Mouse (Mus musculus): ENCODE measurements around the gene Adamts18. TPM values are rescaled to one million over a fixed set of nuclear protein-coding genes. Genes with fewer than 3 reads are reported as not detected.

The Adamts18 gene
- polyA plus RNA-seq, 1 experiment from 2014 or later: 0.96 TPM

DNA sequence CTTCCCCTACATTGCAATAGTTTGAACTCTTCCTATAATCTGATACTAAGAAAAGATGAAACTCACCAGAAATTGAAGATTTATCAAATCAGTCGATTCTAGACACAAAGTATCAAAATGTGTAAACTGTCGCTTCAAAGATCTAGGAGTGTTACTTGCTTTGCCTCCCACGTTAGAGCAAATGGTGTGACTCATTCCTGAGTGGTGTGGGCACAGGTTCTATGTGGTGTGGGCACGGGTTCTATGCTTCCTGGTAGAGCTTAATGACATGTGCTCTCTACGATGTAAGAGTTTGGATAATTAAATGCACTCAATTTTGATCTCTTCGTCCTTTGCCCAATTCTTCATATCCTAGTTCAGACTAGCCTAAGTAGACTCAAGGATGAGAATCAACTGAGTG, 23.9 kb upstream of the Adamts18 start:
- WGBS: 85% methylated on average over 6 of the region's 6 CpGs

DNA sequence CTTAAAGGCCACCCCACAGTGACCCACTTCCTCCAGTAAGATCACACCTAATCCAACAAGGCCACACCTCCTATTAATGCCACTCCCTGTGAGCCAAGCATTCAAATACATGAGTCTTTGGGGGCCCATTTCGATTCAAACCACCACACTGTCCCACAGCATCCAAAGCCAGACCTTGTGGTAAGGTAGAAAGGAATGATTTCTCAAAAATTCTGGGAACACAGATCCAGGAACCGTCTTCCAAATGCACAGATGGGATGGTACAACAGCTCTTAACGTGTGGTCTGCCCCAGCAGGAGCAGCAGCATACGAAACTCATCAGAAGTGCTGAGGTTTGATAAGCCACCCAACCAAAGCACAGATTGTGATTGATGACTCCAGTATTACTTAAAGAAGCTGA, 18.0 kb upstream of the Adamts18 start:
- Histone ChIP-seq H3K36me3 (ENCODE audit: control insufficient read depth, insufficient read depth, low read length) (no peaks in the 10 kb centered on the region), H3K27ac (ENCODE audit: low read length) (no peak overlapping the region), H3K27me3 (ENCODE audit: control insufficient read depth, insufficient read depth, low read length) (no peaks in the 10 kb centered on the region), H3K4me3 (replicated peaks; ENCODE audit: low read length) (no peak overlapping the region), H3K4me2 (ENCODE audit: low read depth, low read length) (no peak overlapping the region), H3K4me1 (ENCODE audit: control insufficient read depth, insufficient read depth, low read length) (no peaks in the 10 kb centered on the region), H3K9ac (ENCODE audit: low read length) (no peak overlapping the region), H3K9me3 (replicated peaks; ENCODE audit: control insufficient read depth, low read length) (no peaks in the 10 kb centered on the region)
- ATAC-seq (ENCODE audit: insufficient read depth, low FRiP score): no peak
- WGBS: 76% methylated on average over 4 of the region's 4 CpGs

More for the DNA sequence above, 23.9 kb upstream of the Adamts18 start:
- H3K36me3 ChIP-seq (ENCODE audit: control insufficient read depth, insufficient read depth, low read length): no peaks in the 10 kb centered on the region
- no peak overlapping the region for H3K27ac ChIP-seq (ENCODE audit: low read length)
- H3K27me3 ChIP-seq (ENCODE audit: control insufficient read depth, insufficient read depth, low read length): no peaks in the 10 kb centered on the region
- no peak overlapping the region for H3K4me2 ChIP-seq (ENCODE audit: low read depth, low read length)
- no peak overlapping the region for H3K9ac ChIP-seq (ENCODE audit: low read length)
- ATAC-seq (ENCODE audit: insufficient read depth, low FRiP score): no peak
- no peaks in the 10 kb centered on the region for H3K4me1 ChIP-seq (ENCODE audit: control insufficient read depth, insufficient read depth, low read length)
- H3K9me3 ChIP-seq (replicated peaks; ENCODE audit: control insufficient read depth, low read length): no peaks in the 10 kb centered on the region
- no peak overlapping the region for H3K4me3 ChIP-seq (replicated peaks; ENCODE audit: low read length)

- H3K9ac ChIP-seq (ENCODE audit: low read length): no peak overlapping the region
- H3K36me3 ChIP-seq (ENCODE audit: control insufficient read depth, insufficient read depth, low read length): no peaks in the 10 kb centered on the region
- no peak overlapping the region for H3K4me2 ChIP-seq (ENCODE audit: low read depth, low read length)
- no peak overlapping the region for H3K4me3 ChIP-seq (replicated peaks; ENCODE audit: low read length)
- no peaks in the 10 kb centered on the region for H3K4me1 ChIP-seq (ENCODE audit: control insufficient read depth, insufficient read depth, low read length)
- H3K9me3 ChIP-seq (replicated peaks; ENCODE audit: control insufficient read depth, low read length): no peaks in the 10 kb centered on the region
- WGBS: 68% methylated on average over 13 of the region's 13 CpGs
- peak; percentile 60 for ATAC-seq (ENCODE audit: insufficient read depth, low FRiP score)
- no peak overlapping the region for H3K27ac ChIP-seq (ENCODE audit: low read length)
- no peaks in the 10 kb centered on the region for H3K27me3 ChIP-seq (ENCODE audit: control insufficient read depth, insufficient read depth, low read length)
These were observed 17.0 kb upstream of the Adamts18 start for GRCm38 (mm10) chr8:113865326-113866093.

GRCm38 (mm10) chr8:113859890-113860683, 11.5 kb upstream of the Adamts18 start:
- Histone ChIP-seq H3K27ac (ENCODE audit: low read length) (no peak overlapping the region), H3K9ac (ENCODE audit: low read length) (no peak overlapping the region), H3K4me3 (replicated peaks; ENCODE audit: low read length) (no peak overlapping the region), H3K36me3 (ENCODE audit: control insufficient read depth, insufficient read depth, low read length) (no peaks in the 10 kb centered on the region), H3K27me3 (ENCODE audit: control insufficient read depth, insufficient read depth, low read length) (no peaks in the 10 kb centered on the region), H3K4me2 (ENCODE audit: low read depth, low read length) (no peak overlapping the region), H3K9me3 (replicated peaks; ENCODE audit: control insufficient read depth, low read length) (no peaks in the 10 kb centered on the region), H3K4me1 (ENCODE audit: control insufficient read depth, insufficient read depth, low read length) (no peaks in the 10 kb centered on the region)
- 90% methylated on average over 12 of the region's 12 CpGs for WGBS
- ATAC-seq (ENCODE audit: insufficient read depth, low FRiP score): no peak

DNA sequence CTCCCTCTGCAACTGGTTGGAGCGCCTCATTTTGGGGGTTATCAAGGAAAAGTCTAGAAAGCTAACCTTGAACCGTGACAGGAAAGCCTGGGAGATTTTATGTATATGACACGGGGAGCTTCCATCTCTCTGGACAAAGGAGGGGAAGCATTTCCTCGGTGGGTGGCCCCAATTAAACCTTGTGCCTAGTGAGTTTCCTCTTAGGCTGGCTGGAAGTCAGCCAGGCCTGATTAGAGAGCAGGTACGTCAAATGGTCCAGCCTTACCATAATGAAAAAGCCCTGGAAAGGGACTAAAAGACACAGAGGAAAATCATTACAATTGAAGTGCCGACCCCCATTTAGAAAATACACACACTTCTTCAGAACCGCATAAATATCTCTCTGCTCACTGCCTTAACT, 10.3 kb upstream of the Adamts18 start:
- Histone ChIP-seq H3K9me3 (replicated peaks; ENCODE audit: control insufficient read depth, low read length) (no peaks in the 10 kb centered on the region), H3K27ac (ENCODE audit: low read length) (no peak overlapping the region), H3K4me2 (ENCODE audit: low read depth, low read length) (no peak overlapping the region), H3K36me3 (ENCODE audit: control insufficient read depth, insufficient read depth, low read length) (no peaks in the 10 kb centered on the region), H3K4me3 (replicated peaks; ENCODE audit: low read length) (no peak overlapping the region), H3K9ac (ENCODE audit: low read length) (no peak overlapping the region), H3K27me3 (ENCODE audit: control insufficient read depth, insufficient read depth, low read length) (no peaks in the 10 kb centered on the region), H3K4me1 (ENCODE audit: control insufficient read depth, insufficient read depth, low read length) (no peaks in the 10 kb centered on the region)
- no peak for ATAC-seq (ENCODE audit: insufficient read depth, low FRiP score)
- 61% methylated on average over 7 of the region's 7 CpGs for WGBS

DNA sequence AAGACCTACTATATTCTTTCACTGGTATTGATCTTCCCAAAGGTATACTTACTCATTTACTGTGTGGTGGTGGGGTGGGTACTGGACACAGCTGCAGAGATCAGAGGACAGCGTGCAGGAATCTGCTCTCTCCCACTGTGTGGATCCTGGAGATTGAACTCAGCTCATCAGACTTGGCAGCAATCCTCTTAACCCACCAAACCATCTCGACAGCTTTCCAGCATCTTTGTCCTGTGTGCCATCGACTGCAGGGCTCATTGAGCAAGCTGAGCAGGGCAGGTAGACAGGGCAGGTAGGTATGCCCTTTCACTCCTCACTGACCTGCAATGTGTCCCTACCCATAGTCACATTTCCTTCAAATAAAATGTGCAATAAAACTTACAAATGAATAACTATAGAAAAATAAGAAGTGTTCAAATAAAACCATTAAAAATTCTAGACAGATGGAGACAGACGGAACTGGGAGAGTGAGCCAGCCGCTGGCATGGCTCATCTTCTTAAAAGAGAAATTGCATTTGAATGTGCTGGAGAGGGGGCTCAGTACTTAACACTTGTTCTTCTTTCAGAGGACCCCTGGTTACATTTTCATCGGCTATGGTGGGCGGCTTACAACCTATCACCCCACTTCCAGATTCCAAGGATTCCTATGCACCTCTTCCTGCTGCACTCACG, 6.2 kb upstream of the Adamts18 start:
- Histone ChIP-seq H3K4me2 (ENCODE audit: low read depth, low read length) (no peak overlapping the region), H3K4me1 (ENCODE audit: control insufficient read depth, insufficient read depth, low read length) (no peaks in the 10 kb centered on the region), H3K9me3 (replicated peaks; ENCODE audit: control insufficient read depth, low read length) (peaks cover 6% of the 10 kb centered on the region; the same call in 1 of the 2 replicates), H3K4me3 (replicated peaks; ENCODE audit: low read length) (no peak overlapping the region), H3K9ac (ENCODE audit: low read length) (no peak overlapping the region), H3K27me3 (ENCODE audit: control insufficient read depth, insufficient read depth, low read length) (peaks cover 3% of the 10 kb centered on the region), H3K27ac (ENCODE audit: low read length) (no peak overlapping the region), H3K36me3 (ENCODE audit: control insufficient read depth, insufficient read depth, low read length) (no peaks in the 10 kb centered on the region)
- ATAC-seq (ENCODE audit: insufficient read depth, low FRiP score): no peak
- 78% methylated on average over 8 of the region's 8 CpGs for WGBS

DNA sequence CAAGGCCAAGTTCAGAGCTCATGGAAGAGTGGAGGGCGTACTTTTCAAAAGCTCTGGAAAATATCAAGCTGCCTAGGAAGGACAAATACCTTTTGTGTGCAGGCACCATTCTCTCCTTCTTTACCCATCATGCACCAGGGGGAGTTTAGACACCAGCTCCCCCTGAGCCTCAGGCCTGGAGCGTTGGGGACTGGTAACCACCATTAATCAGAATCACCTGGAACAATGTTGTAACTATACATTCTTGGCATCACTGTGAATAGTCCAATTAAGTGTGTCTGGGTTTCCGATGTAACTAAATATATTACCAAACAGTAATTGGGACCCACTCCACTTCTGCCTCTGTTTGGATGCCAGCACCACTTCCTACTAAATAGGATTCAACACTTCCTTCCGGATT, 5.2 kb upstream of the Adamts18 start:
- ATAC-seq (ENCODE audit: insufficient read depth, low FRiP score): no peak
- Histone ChIP-seq H3K4me2 (ENCODE audit: low read depth, low read length) (no peak overlapping the region), H3K4me3 (replicated peaks; ENCODE audit: low read length) (no peak overlapping the region), H3K27me3 (ENCODE audit: control insufficient read depth, insufficient read depth, low read length) (peaks cover 13% of the 10 kb centered on the region), H3K4me1 (ENCODE audit: control insufficient read depth, insufficient read depth, low read length) (no peaks in the 10 kb centered on the region), H3K27ac (ENCODE audit: low read length) (no peak overlapping the region), H3K36me3 (ENCODE audit: control insufficient read depth, insufficient read depth, low read length) (no peaks in the 10 kb centered on the region), H3K9me3 (replicated peaks; ENCODE audit: control insufficient read depth, low read length) (peaks cover 6% of the 10 kb centered on the region; the same call in 1 of the 2 replicates), H3K9ac (ENCODE audit: low read length) (no peak overlapping the region)
- 70% methylated on average over 4 of the region's 4 CpGs for WGBS

DNA sequence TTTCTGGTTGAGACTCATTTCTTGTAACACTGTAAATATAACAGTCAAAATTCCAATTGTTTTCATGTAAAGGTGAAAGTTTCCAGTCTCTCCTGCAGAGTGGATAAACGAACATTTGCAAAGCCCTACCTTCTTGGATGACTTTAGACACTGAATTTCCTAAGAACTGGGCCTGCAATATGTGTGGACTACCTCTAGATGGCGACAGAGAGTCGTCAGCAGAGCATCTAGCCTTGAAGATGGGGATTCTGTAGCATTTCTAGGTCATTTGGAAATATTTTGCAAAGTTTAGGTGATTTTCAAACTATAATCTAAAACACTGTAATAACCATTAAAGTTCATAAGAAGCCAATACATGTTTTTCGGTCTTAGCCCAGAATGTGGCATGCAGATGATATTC, 3.1 kb upstream of the Adamts18 start:
- Histone ChIP-seq H3K27me3 (ENCODE audit: control insufficient read depth, insufficient read depth, low read length) (peaks cover 32% of the 10 kb centered on the region), H3K27ac (ENCODE audit: low read length) (no peak overlapping the region), H3K9me3 (replicated peaks; ENCODE audit: control insufficient read depth, low read length) (peaks cover 6% of the 10 kb centered on the region; the same call in 1 of the 2 replicates), H3K9ac (ENCODE audit: low read length) (no peak overlapping the region), H3K36me3 (ENCODE audit: control insufficient read depth, insufficient read depth, low read length) (no peaks in the 10 kb centered on the region), H3K4me1 (ENCODE audit: control insufficient read depth, insufficient read depth, low read length) (peaks cover 6% of the 10 kb centered on the region), H3K4me2 (ENCODE audit: low read depth, low read length) (no peak overlapping the region), H3K4me3 (replicated peaks; ENCODE audit: low read length) (no peak overlapping the region)
- ATAC-seq (ENCODE audit: insufficient read depth, low FRiP score): no peak
- WGBS: 50% methylated on average over 4 of the region's 4 CpGs
